Mouse (Mus musculus) CH12.LX (cell line): ENCODE results near the gene Car10. TPM values are rescaled to one million over a fixed set of nuclear protein-coding genes. Genes with fewer than 3 reads are reported as not detected.

Experiments
- DNase-seq: peaks from one replicate; pipeline ENCODE4 v3.0.0-alpha.2; 2013; ENCODE audit errors: extremely low read depth
- H3K27ac ChIP-seq: 2 replicates; pipeline ENCODE4 v1.5.1; 2012; ENCODE audit warnings: low read depth, mild to moderate bottlenecking, control low read depth, moderate library complexity; ENCODE audit not compliant: insufficient read depth
- H3K27me3 ChIP-seq: replicated peaks from 2 replicates; pipeline ENCODE3; 2012; ENCODE audit warnings: inconsistent platforms
- H3K36me3 ChIP-seq, 2 experiments: replicated peaks in 1 of 2; 2 replicates each; pipeline versions ENCODE3 to v1.6.1; 2012; ENCODE audit warnings: inconsistent platforms in 1 of 2, low read length in 1 of 2, mild to moderate bottlenecking in 1 of 2, mixed read lengths in 1 of 2, moderate library complexity in 1 of 2; ENCODE audit not compliant: control insufficient read depth in 1 of 2, insufficient read depth in 1 of 2
- H3K4me1 ChIP-seq, 2 experiments: 2 replicates each; pipeline ENCODE4 v1.6.1; 2012; ENCODE audit warnings: inconsistent platforms in 1 of 2, moderate library complexity in 1 of 2; ENCODE audit not compliant: insufficient read depth in 2 of 2, control insufficient read depth in 1 of 2
- H3K4me2 ChIP-seq: 2 replicates; pipeline ENCODE4 v1.6.1; 2012; ENCODE audit warnings: low read depth, mild to moderate bottlenecking, control low read depth; ENCODE audit not compliant: poor library complexity, insufficient read depth, severe bottlenecking
- H3K4me3 ChIP-seq, 3 experiments: fragments of 150-350 bp in 1 of 3; sonication (generic) in 1 of 3; replicated peaks in 1 of 3; 2 replicates each; pipeline versions ENCODE3 to v1.5.1; 2011 to 2012; ENCODE audit warnings: low read depth in 2 of 3, low read length in 2 of 3, mild to moderate bottlenecking in 2 of 3, moderate library complexity in 2 of 3, control low read depth in 1 of 3, improper control_type of control experiment in 1 of 3, inconsistent platforms in 1 of 3, mixed read lengths in 1 of 3; ENCODE audit not compliant: poor library complexity in 1 of 3
- H3K79me2 ChIP-seq: replicated peaks from 2 replicates; pipeline ENCODE4 v1.6.1; 2012; ENCODE audit warnings: mild to moderate bottlenecking, moderate library complexity; ENCODE audit not compliant: control insufficient read depth, poor library complexity, insufficient read depth, severe bottlenecking; ENCODE audit errors: extremely low read depth
- H3K9ac ChIP-seq: 2 replicates; pipeline ENCODE4 v1.6.1; 2012; ENCODE audit warnings: low read depth, mild to moderate bottlenecking, control low read depth, moderate library complexity; ENCODE audit not compliant: insufficient read depth
- H3K9me3 ChIP-seq: replicated peaks from 2 replicates; pipeline ENCODE3; 2012; ENCODE audit warnings: low read length, inconsistent platforms, mixed read lengths
- CHD1 ChIP-seq: IDR thresholded peaks from 2 replicates; pipeline ENCODE4 v1.6.1; 2012; ENCODE audit warnings: low read depth, low read length, improper control_type of control experiment, inconsistent platforms
- CHD2 ChIP-seq: IDR thresholded peaks from 2 replicates; pipeline ENCODE4 v1.6.1; 2011; ENCODE audit warnings: low read length, improper control_type of control experiment
- E2F4 ChIP-seq: IDR thresholded peaks from 2 replicates; pipeline ENCODE4 v1.6.1; 2011; ENCODE audit warnings: low read depth, low read length, improper control_type of control experiment; ENCODE audit not compliant: insufficient replicate concordance
- ELF1 ChIP-seq: IDR thresholded peaks from 2 replicates; pipeline ENCODE4 v1.6.1; 2014; ENCODE audit warnings: low read depth, mild to moderate bottlenecking, inconsistent platforms, low read length, improper control_type of control experiment
- EP300 ChIP-seq: IDR thresholded peaks from 2 replicates; pipeline ENCODE4 v1.6.1; 2011; ENCODE audit warnings: low read length, improper control_type of control experiment
- ETS1 ChIP-seq: conservative IDR thresholded peaks from 2 replicates; pipeline ENCODE4 v1.6.1; 2012; ENCODE audit warnings: low read depth, mild to moderate bottlenecking, inconsistent platforms, low read length, improper control_type of control experiment, moderate library complexity
- HCFC1 ChIP-seq: IDR thresholded peaks from 2 replicates; pipeline ENCODE4 v1.6.1; 2012; ENCODE audit warnings: low read depth, mild to moderate bottlenecking, inconsistent platforms, low read length, improper control_type of control experiment
- IRF4 ChIP-seq: IDR thresholded peaks from 2 replicates; pipeline ENCODE4 v1.6.1; 2014; ENCODE audit warnings: low read depth, mild to moderate bottlenecking, inconsistent platforms, low read length, improper control_type of control experiment
- JUND ChIP-seq: conservative IDR thresholded peaks from 2 replicates; pipeline ENCODE4 v1.6.1; 2011; ENCODE audit warnings: low read depth, low read length, improper control_type of control experiment
- KAT2A ChIP-seq: IDR thresholded peaks from 2 replicates; pipeline ENCODE4 v1.6.1; 2012; ENCODE audit warnings: low read length, improper control_type of control experiment, inconsistent platforms; ENCODE audit not compliant: insufficient replicate concordance
- MAFK ChIP-seq: IDR thresholded peaks from 2 replicates; pipeline ENCODE4 v1.6.1; 2011; ENCODE audit warnings: low read length, improper control_type of control experiment; ENCODE audit not compliant: insufficient replicate concordance
- MEF2A ChIP-seq: IDR thresholded peaks from 2 replicates; pipeline ENCODE4 v1.6.1; 2014; ENCODE audit warnings: low read depth, mild to moderate bottlenecking, inconsistent platforms, low read length, improper control_type of control experiment, borderline replicate concordance
- MXI1 ChIP-seq: IDR thresholded peaks from 2 replicates; pipeline ENCODE4 v1.6.1; 2011; ENCODE audit warnings: mild to moderate bottlenecking, low read depth, low read length, improper control_type of control experiment
- NELFE ChIP-seq: IDR thresholded peaks from 2 replicates; pipeline ENCODE4 v1.6.1; 2011; ENCODE audit warnings: low read depth, low read length, improper control_type of control experiment
- NRF1 ChIP-seq: IDR thresholded peaks from 2 replicates; pipeline ENCODE4 v1.6.1; 2014; ENCODE audit warnings: low read depth, mild to moderate bottlenecking, inconsistent platforms, low read length, improper control_type of control experiment, moderate library complexity
- PAX5 ChIP-seq: IDR thresholded peaks from 2 replicates; pipeline ENCODE4 v1.6.1; 2012; ENCODE audit warnings: low read length, inconsistent platforms, mixed read lengths
- POLR2AphosphoS2 ChIP-seq: IDR thresholded peaks from 2 replicates; pipeline ENCODE4 v1.6.1; 2011; ENCODE audit warnings: low read depth, low read length, improper control_type of control experiment
- RCOR1 ChIP-seq: conservative IDR thresholded peaks from 2 replicates; pipeline ENCODE4 v1.6.1; 2012; ENCODE audit warnings: low read depth, mild to moderate bottlenecking, inconsistent platforms, low read length, improper control_type of control experiment
- SMC3 ChIP-seq: IDR thresholded peaks from 2 replicates; pipeline ENCODE4 v1.6.1; 2011; ENCODE audit warnings: low read depth, low read length, improper control_type of control experiment
- TCF12 ChIP-seq: IDR thresholded peaks from 2 replicates; pipeline ENCODE4 v1.6.1; 2014; ENCODE audit warnings: low read depth, mild to moderate bottlenecking, inconsistent platforms, low read length, improper control_type of control experiment
- UBTF ChIP-seq: IDR thresholded peaks from 2 replicates; pipeline ENCODE4 v1.6.1; 2012; ENCODE audit warnings: low read depth, mild to moderate bottlenecking, inconsistent platforms, low read length, improper control_type of control experiment, moderate library complexity
- USF1 ChIP-seq: IDR thresholded peaks from 2 replicates; pipeline ENCODE4 v1.6.1; 2014; ENCODE audit warnings: low read depth, mild to moderate bottlenecking, inconsistent platforms, low read length, improper control_type of control experiment
- USF2 ChIP-seq: conservative IDR thresholded peaks from 2 replicates; pipeline ENCODE4 v1.6.1; 2011; ENCODE audit warnings: low read depth, low read length, improper control_type of control experiment
- ZC3H11A ChIP-seq: IDR thresholded peaks from 2 replicates; pipeline ENCODE4 v1.6.1; 2012; ENCODE audit warnings: low read depth, mild to moderate bottlenecking, inconsistent platforms, low read length, improper control_type of control experiment
- ZKSCAN1 ChIP-seq: IDR thresholded peaks from 2 replicates; pipeline ENCODE4 v1.6.1; 2012; ENCODE audit warnings: low read depth, inconsistent platforms, low read length, improper control_type of control experiment, borderline replicate concordance
- ZNF384 ChIP-seq: IDR thresholded peaks from 2 replicates; pipeline ENCODE4 v1.6.1; 2012; ENCODE audit warnings: low read depth, low read length, improper control_type of control experiment, inconsistent platforms
- dilution Hi-C: fragments of 300-500 bp; cut with MboI; formaldehyde crosslinking; loops from 2 replicates; pipeline ENCODE4 v1.14.3; 2020; ENCODE audit warnings: low sequenced_read_pairs; ENCODE audit not compliant: extremely low pct_unique_long_range_greater_than_20kb, extremely low pct_ligation_motif_present
- in situ Hi-C: fragments of 300-500 bp; cut with MboI; formaldehyde crosslinking; loops from 3 replicates; pipeline ENCODE4 v1.14.3; 2019; ENCODE audit warnings: low sequenced_read_pairs, low pct_ligation_motif_present, low pct_unique_long_range_greater_than_20kb, mixed read lengths
- polyA plus RNA-seq: library from polyadenylated mRNA; unstranded; fragments of >175 nt; gene quantifications from 2 replicates; pipeline ENCODE4 v1.2.1, GENCODE M21; 2012; ENCODE audit warnings: low read depth; ENCODE audit not compliant: insufficient read length
- total RNA-seq, 2 experiments: library from RNA; depleted of rRNA; stranded (reverse); fragments of 300-350 nt in 1 of 2; fragments of >200 nt in 1 of 2; gene quantifications; 2 replicates each; pipeline ENCODE4 v1.2.3; 2012 to 2014

The Car10 gene
- total and polyA plus RNA-seq, 3 experiments, result not detected

DNA sequence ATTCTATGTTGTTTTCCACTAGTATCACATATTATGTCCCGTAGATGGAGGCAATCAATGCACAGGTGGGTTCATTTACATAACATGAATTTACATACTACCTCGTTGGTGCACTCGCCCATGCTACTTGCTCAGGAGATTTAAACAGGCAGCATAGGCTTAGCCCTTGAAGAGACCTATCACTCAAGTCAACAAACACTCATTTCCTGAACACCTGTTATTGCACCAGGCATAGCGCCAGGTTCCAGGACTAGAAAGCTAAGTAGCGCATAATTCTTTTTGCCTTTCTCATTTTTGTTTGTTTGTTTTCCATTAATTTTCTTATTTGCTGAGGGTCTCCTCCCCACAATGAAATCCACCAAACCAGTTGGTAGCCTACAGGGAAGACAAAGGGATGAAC lies 333.7 kb downstream of the Car10 start:
- Histone ChIP-seq H3K27me3 (peaks cover 43% of the 10 kb centered on the region), H3K4me1 (no peaks in the 10 kb centered on the region)
- in situ Hi-C loops, result no loop called here

DNA sequence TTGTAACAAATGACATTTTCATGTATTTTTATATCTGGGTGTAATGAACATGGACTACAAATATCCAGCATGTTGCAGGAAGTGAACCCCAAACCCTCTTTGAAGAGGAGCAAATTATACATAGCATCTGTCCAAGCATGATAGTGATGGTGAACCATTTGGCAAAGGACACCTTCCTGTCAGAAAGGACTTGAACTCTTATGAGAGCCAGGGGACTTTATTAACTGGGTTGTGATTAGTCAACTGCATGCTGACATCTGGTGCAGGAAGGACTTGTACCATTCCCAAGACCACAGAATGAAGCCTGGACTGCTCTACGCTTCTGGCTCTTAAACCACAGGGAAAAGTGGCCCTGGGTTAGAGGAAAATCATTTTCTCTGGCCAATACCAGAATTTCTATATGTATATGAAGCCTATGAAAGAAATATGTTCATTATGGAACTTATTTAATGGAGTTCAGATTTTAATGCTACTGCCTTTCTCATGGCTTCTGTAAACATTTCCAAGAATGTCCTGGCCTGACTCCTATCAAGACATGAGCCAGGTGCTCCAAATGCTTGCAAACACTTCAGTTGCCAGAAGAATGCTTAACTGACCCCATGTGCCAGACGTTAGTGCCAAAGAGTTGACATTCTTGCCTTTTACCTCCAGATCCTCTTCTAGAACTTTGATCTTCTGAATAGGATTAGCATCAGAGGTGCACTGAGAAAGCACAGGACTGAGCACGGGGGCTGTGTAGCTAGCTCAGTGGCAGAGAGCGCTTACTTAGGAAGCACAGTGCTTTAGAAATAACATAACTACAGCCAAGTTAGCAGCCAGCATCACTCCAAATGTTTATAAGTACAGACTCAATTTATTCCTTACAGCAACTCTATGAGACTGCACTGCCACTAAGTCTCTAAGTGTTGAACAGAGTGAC lies 337.4 kb downstream of the Car10 start:
- Histone ChIP-seq H3K36me3 (no peaks in the 10 kb centered on the region), H3K4me2 (no peak overlapping the region), H3K79me2 (no peaks in the 10 kb centered on the region), H3K4me1 (no peaks in the 10 kb centered on the region), H3K9ac (no peak overlapping the region), H3K27me3 (peaks cover 55% of the 10 kb centered on the region), H3K27ac (no peak overlapping the region), H3K4me3 (no peak overlapping the region), H3K9me3 (peaks cover 4% of the 10 kb centered on the region)
- DNase-seq, result no peak
- dilution Hi-C loops, result no loop called here
- TF ChIP-seq RCOR1, result no peak
- no peak for TF ChIP-seq KAT2A
- TF ChIP-seq IRF4, result no peak
- no peak for TF ChIP-seq SMC3
- no peak for TF ChIP-seq CHD1
- TF ChIP-seq HCFC1, result no peak
- no peak for TF ChIP-seq MXI1
- TF ChIP-seq POLR2AphosphoS2, result no peak
- no peak for TF ChIP-seq ZC3H11A
- TF ChIP-seq CHD2, result no peak
- TF ChIP-seq ZNF384, result no peak
- TF ChIP-seq NRF1, result no peak
- TF ChIP-seq PAX5, result no peak
- TF ChIP-seq TCF12, result no peak
- no peak for TF ChIP-seq NELFE
- no peak for TF ChIP-seq ELF1
- TF ChIP-seq JUND, result no peak
- in situ Hi-C loops, result no loop called here

More for the DNA sequence above, 333.7 kb downstream of the Car10 start:
- H3K4me3 ChIP-seq, result no peak overlapping the region
- no peaks in the 10 kb centered on the region for H3K79me2 ChIP-seq
- H3K27ac ChIP-seq, result no peak overlapping the region
- no peak overlapping the region for H3K4me2 ChIP-seq
- no peak overlapping the region for H3K9ac ChIP-seq
- dilution Hi-C loops, result no loop called here
- no peaks in the 10 kb centered on the region for H3K36me3 ChIP-seq
- DNase-seq, result no peak
- TF ChIP-seq ETS1 (no peak), ZKSCAN1 (no peak), CHD2 (no peak), EP300 (no peak), MAFK (no peak), POLR2AphosphoS2 (no peak), UBTF (no peak), PAX5 (no peak), CHD1 (no peak), USF1 (no peak), MEF2A (no peak), TCF12 (no peak), USF2 (no peak), E2F4 (no peak), MXI1 (no peak), JUND (no peak)
- TF ChIP-seq, all 38 proteins: peak for 0
- H3K9me3 ChIP-seq, result peaks cover 7% of the 10 kb centered on the region
